Mouse (Mus musculus): ENCODE results near the gene Gm28308. TPM values are rescaled to one million over a fixed set of nuclear protein-coding genes. Genes with fewer than 3 reads are reported as not detected.

Gene Gm28308
- total and polyA plus RNA-seq, 3 experiments, result not detected

- H3K4me1 ChIP-seq (ENCODE audit: control insufficient read depth in 1 of 2, insufficient read depth in 2 of 2), result peaks cover 0 to 13% of the 10 kb centered on the region in 2 experiments; a peak in 2 of 4 replicates
- H3K4me2 ChIP-seq (ENCODE audit: insufficient read depth, low read depth, poor library complexity, severe bottlenecking), result no peak within 1 kb of the TSS
- H3K9ac ChIP-seq (ENCODE audit: insufficient read depth, low read depth), result no peak within 1 kb of the TSS
- peaks cover 0 to 2% of the 10 kb centered on the region in 2 experiments for H3K36me3 ChIP-seq (replicated peaks in 1 of 2; ENCODE audit: control insufficient read depth in 1 of 2, insufficient read depth in 1 of 2, low read length in 1 of 2)
- peaks cover 5% of the 10 kb centered on the region for H3K9me3 ChIP-seq (replicated peaks; ENCODE audit: low read length)
- TF ChIP-seq NELFE (IDR thresholded peaks at IDR 0.05; ENCODE audit: low read depth, low read length) (no peak), POLR2AphosphoS2 (IDR thresholded peaks at IDR 0.05; ENCODE audit: low read depth, low read length) (no peak), RAD21 (IDR thresholded peaks at IDR 0.05; ENCODE audit: low read depth, low read length) (no peak), MEF2A (IDR thresholded peaks at IDR 0.05; ENCODE audit: borderline replicate concordance, low read depth, low read length) (no peak), MAX (IDR thresholded peaks at IDR 0.05; ENCODE audit: low read length) (no peak), TBP (conservative IDR thresholded peaks at IDR 0.05; ENCODE audit: low read depth, low read length) (no peak), MXI1 (IDR thresholded peaks at IDR 0.05; ENCODE audit: low read depth, low read length) (no peak), ZC3H11A (IDR thresholded peaks at IDR 0.05; ENCODE audit: low read depth, low read length) (no peak), KAT2A (IDR thresholded peaks at IDR 0.05; ENCODE audit: insufficient replicate concordance, low read length) (no peak), JUND (conservative IDR thresholded peaks at IDR 0.05; ENCODE audit: low read depth, low read length) (no peak), ZNF384 (IDR thresholded peaks at IDR 0.05; ENCODE audit: low read depth, low read length) (no peak), PAX5 (IDR thresholded peaks at IDR 0.05; ENCODE audit: low read length) (no peak), SMC3 (IDR thresholded peaks at IDR 0.05; ENCODE audit: low read depth, low read length) (no peak), ZKSCAN1 (IDR thresholded peaks at IDR 0.05; ENCODE audit: borderline replicate concordance, low read depth, low read length) (no peak), MAZ (IDR thresholded peaks at IDR 0.05; ENCODE audit: low read depth, low read length) (no peak), USF1 (IDR thresholded peaks at IDR 0.05; ENCODE audit: low read depth, low read length) (no peak), USF2 (conservative IDR thresholded peaks at IDR 0.05; ENCODE audit: low read depth, low read length) (no peak)
- H3K79me2 ChIP-seq (replicated peaks; ENCODE audit: control insufficient read depth, extremely low read depth, insufficient read depth, poor library complexity, severe bottlenecking), result no peaks in the 10 kb centered on the region
- in situ Hi-C loops (cut with MboI; ENCODE audit: low pct_ligation_motif_present, low pct_unique_long_range_greater_than_20kb, low sequenced_read_pairs) (no loop called here), dilution Hi-C loops (cut with MboI; ENCODE audit: extremely low pct_ligation_motif_present, extremely low pct_unique_long_range_greater_than_20kb, low sequenced_read_pairs) (no loop called here)
- no peak for DNase-seq (ENCODE audit: extremely low read depth)
- H3K4me3 ChIP-seq (replicated peaks in 1 of 3; ENCODE audit: low read depth in 2 of 3, low read length in 2 of 3, poor library complexity in 1 of 3), result no peak within 1 kb of the TSS
- no peaks in the 10 kb centered on the region for H3K27me3 ChIP-seq (replicated peaks)
- H3K27ac ChIP-seq (ENCODE audit: insufficient read depth, low read depth), result no peak within 1 kb of the TSS
These were observed 22.0 kb downstream of the Gm28308 start, which contains the start of gene Hoxa4 for GRCm38 (mm10) chr6:52190906-52191810. Gene Hoxa4, minus strand, starts transcription at chr6:52191753.

- no peak for DNase-seq (ENCODE audit: extremely low read depth)
- Histone ChIP-seq H3K27me3 (replicated peaks) (no peaks in the 10 kb centered on the region), H3K36me3 (replicated peaks in 1 of 2; ENCODE audit: control insufficient read depth in 1 of 2, insufficient read depth in 1 of 2, low read length in 1 of 2) (peaks cover 0 to 2% of the 10 kb centered on the region in 2 experiments), H3K4me1 (ENCODE audit: control insufficient read depth in 1 of 2, insufficient read depth in 2 of 2) (peaks cover 0 to 13% of the 10 kb centered on the region in 2 experiments; a peak in 2 of 4 replicates), H3K9ac (ENCODE audit: insufficient read depth, low read depth) (no peak overlapping the region), H3K9me3 (replicated peaks; ENCODE audit: low read length) (peaks cover 5% of the 10 kb centered on the region), H3K27ac (ENCODE audit: insufficient read depth, low read depth) (no peak overlapping the region), H3K4me3 (replicated peaks in 1 of 3; ENCODE audit: low read depth in 2 of 3, low read length in 2 of 3, poor library complexity in 1 of 3) (no peak overlapping the region), H3K4me2 (ENCODE audit: insufficient read depth, low read depth, poor library complexity, severe bottlenecking) (no peak overlapping the region), H3K79me2 (replicated peaks; ENCODE audit: control insufficient read depth, extremely low read depth, insufficient read depth, poor library complexity, severe bottlenecking) (no peaks in the 10 kb centered on the region)
- dilution Hi-C loops (cut with MboI; ENCODE audit: extremely low pct_ligation_motif_present, extremely low pct_unique_long_range_greater_than_20kb, low sequenced_read_pairs), result no loop called here
- TF ChIP-seq GABPA (IDR thresholded peaks at IDR 0.05; ENCODE audit: insufficient replicate concordance, low read depth, low read length) (no peak), JUND (conservative IDR thresholded peaks at IDR 0.05; ENCODE audit: low read depth, low read length) (no peak), SIN3A (IDR thresholded peaks at IDR 0.05; ENCODE audit: low read length) (no peak), RAD21 (IDR thresholded peaks at IDR 0.05; ENCODE audit: low read depth, low read length) (no peak), MAZ (IDR thresholded peaks at IDR 0.05; ENCODE audit: low read depth, low read length) (no peak), CHD2 (IDR thresholded peaks at IDR 0.05; ENCODE audit: low read length) (no peak), IRF4 (IDR thresholded peaks at IDR 0.05; ENCODE audit: low read depth, low read length) (no peak), SMC3 (IDR thresholded peaks at IDR 0.05; ENCODE audit: low read depth, low read length) (no peak), NRF1 (IDR thresholded peaks at IDR 0.05; ENCODE audit: low read depth, low read length) (no peak), HCFC1 (IDR thresholded peaks at IDR 0.05; ENCODE audit: low read depth, low read length) (no peak), EP300 (IDR thresholded peaks at IDR 0.05; ENCODE audit: low read length) (no peak), ZKSCAN1 (IDR thresholded peaks at IDR 0.05; ENCODE audit: borderline replicate concordance, low read depth, low read length) (no peak)
- in situ Hi-C loops (cut with MboI; ENCODE audit: low pct_ligation_motif_present, low pct_unique_long_range_greater_than_20kb, low sequenced_read_pairs), result no loop called here
These were observed 22.7 kb downstream of the Gm28308 start for GRCm38 (mm10) chr6:52190410-52190809.
